In the genomic region with DNA sequence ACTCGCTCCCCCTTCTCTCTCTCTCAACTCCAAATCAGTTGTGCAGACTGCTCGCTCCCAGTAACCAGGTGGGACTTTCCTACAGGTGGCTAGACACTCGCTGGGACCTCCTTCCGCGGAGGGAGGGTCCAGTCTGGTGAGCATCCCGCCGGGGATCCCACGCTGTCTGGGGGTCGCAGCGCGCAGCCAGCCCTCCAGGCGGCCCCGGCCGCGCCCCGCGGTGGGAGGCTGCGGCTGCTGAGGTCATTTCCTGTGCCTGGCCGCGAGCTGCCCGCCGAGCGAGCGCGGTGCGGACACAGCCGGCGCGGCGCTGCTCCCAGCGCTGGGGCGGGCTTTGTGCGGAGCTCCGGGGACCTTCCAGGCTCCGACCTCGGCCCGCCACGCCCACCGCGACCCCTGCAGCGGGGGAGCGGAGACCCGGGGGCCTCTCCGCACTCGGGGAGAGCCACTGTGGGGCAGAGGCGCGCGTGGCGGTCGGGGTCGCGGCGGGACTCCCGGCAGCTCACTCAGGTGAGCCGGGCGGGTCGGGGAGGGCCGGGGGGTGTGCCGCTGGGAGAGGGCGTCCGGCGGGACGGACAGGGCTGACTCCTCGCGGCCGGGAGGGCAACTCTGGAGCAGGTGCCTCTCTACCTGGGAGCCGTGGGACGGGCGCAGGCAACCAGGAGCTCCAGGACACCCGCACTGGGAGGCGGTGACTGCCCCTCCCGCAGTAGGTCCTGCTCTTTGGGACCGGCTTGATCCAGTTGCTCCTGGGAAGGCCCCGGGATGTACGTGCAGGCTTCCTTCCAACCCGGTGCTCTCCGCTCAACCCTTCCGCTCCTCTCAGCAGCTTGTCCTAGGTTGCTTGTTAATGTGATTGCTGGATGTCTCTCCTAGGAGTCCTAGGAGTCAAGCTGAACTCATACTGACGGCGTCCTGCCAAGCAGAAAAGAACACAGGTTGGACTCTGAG, we compare ENCODE assay signal across 8 mouse cellular contexts. TPM values are rescaled to one million over a fixed set of nuclear protein-coding genes. Genes with fewer than 3 reads are reported as not detected.
A peak's percentile ranks its signal among the peaks of the same experiment; 100 is the strongest.
DNase-seq lines count a peak whose midpoint lies in the region; ATAC-seq and TF ChIP-seq lines count a peak whose summit lies in the region.

Plekhh1 (plus strand) TSS at position 253 of the 951 bp plus-strand sequence.

- H3K36me3 ChIP-seq in ES-Bruce4 (ENCODE audit: control insufficient read depth, insufficient read depth, low read length, poor library complexity, severe bottlenecking): no peaks in the 10 kb centered on the region
- no peaks in the 10 kb centered on the region for H3K36me3 ChIP-seq in embryonic facial prominence, embryonic 14.5 days (ENCODE audit: control insufficient read depth, insufficient read depth, low read length)
- H3K36me3 ChIP-seq in heart, postnatal 0 days (replicated peaks; ENCODE audit: control insufficient read depth, insufficient read depth, low read length): no peaks in the 10 kb centered on the region
- no peaks in the 10 kb centered on the region for H3K36me3 ChIP-seq in lung, postnatal 0 days (ENCODE audit: insufficient read depth, low read length)

- no peaks in the 10 kb centered on the region for H3K27me3 ChIP-seq in ES-Bruce4 (ENCODE audit: control insufficient read depth, insufficient read depth, low read length, poor library complexity, severe bottlenecking)
- H3K27me3 ChIP-seq in embryonic facial prominence, embryonic 14.5 days (replicated peaks; ENCODE audit: control insufficient read depth, insufficient read depth, low read length): 0 out of 2 replicates have a peak, but pooled peaks cover 3% of the 10 kb centered on the region
- peaks cover 35% of the 10 kb centered on the region for H3K27me3 ChIP-seq in heart, postnatal 0 days (ENCODE audit: control insufficient read depth, insufficient read depth, low read length)
- H3K27me3 ChIP-seq in lung, postnatal 0 days (replicated peaks; ENCODE audit: insufficient read depth, low read length): no peaks in the 10 kb centered on the region

- H3K9me3 ChIP-seq in ES-Bruce4 (replicated peaks; ENCODE audit: control insufficient read depth, insufficient read depth, low read length, poor library complexity, severe bottlenecking): no peaks in the 10 kb centered on the region
- H3K9me3 ChIP-seq in embryonic facial prominence, embryonic 14.5 days (ENCODE audit: control insufficient read depth, low read length): no peaks in the 10 kb centered on the region
- no peaks in the 10 kb centered on the region for H3K9me3 ChIP-seq in heart, postnatal 0 days (replicated peaks; ENCODE audit: control insufficient read depth, low read length)
- no peaks in the 10 kb centered on the region for H3K9me3 ChIP-seq in lung, postnatal 0 days (ENCODE audit: low read length)

- peak; percentile 92 for ATAC-seq in embryonic facial prominence, embryonic 14.5 days (ENCODE audit: low read depth)
- ATAC-seq in heart, postnatal 0 days (ENCODE audit: insufficient read depth, low read depth): peak; percentile 84
- ATAC-seq in lung, postnatal 0 days: peak; percentile 94

- TF ChIP-seq CTCF in ES-Bruce4 (IDR thresholded peaks at IDR 0.05; ENCODE audit: low read depth, low read length): no peak
- TF ChIP-seq CTCF in heart, postnatal 0 days (IDR thresholded peaks at IDR 0.05; ENCODE audit: low read depth): no peak
- peak; percentile 18; the same call in 1 of the 2 replicates for TF ChIP-seq CTCF in lung, postnatal 0 days (IDR thresholded peaks at IDR 0.05)

- WGBS in embryonic facial prominence, embryonic 14.5 days: 2% methylated on average over 35 of the region's 80 CpGs
- WGBS in heart, postnatal 0 days: under 1% methylated on average over 70 of the region's 80 CpGs
- WGBS in lung, postnatal 0 days: 1% methylated on average over 61 of the region's 80 CpGs

- H3K27ac ChIP-seq in ES-Bruce4 (ENCODE audit: insufficient read depth, low read length): peak within 1 kb of the TSS; percentile 29
- H3K27ac ChIP-seq in embryonic facial prominence, embryonic 14.5 days (replicated peaks; ENCODE audit: low read depth, low read length): no peak within 1 kb of the TSS
- peak within 1 kb of the TSS; percentile 74 for H3K27ac ChIP-seq in heart, postnatal 0 days (ENCODE audit: low read depth)
- peak within 1 kb of the TSS; percentile 90 for H3K27ac ChIP-seq in lung, postnatal 0 days (ENCODE audit: low read length)

- no peak for TF ChIP-seq POLR2A in ES-Bruce4 (IDR thresholded peaks at IDR 0.05; ENCODE audit: insufficient read depth, low read length)

- DNase-seq in adrenal gland, postnatal 25 days: peak; percentile 64
- peak; percentile 67 for DNase-seq in embryonic facial prominence, embryonic 14.5 days (ENCODE audit: low spot score)
- DNase-seq in heart, postnatal 0 days (ENCODE audit: low spot score): peak; percentile 53
- peak; percentile 62 to 89 for DNase-seq in kidney, postnatal 25 days
- peak; percentile 77 for DNase-seq in lung, postnatal 0 days (ENCODE audit: low spot score)
- peak; percentile 71 for DNase-seq in ovary, postnatal 36 days (ENCODE audit: low spot score)
- DNase-seq in yolk sac, embryonic 10.5 days (ENCODE audit: low spot score): peak; percentile 83

- H3K4me2 ChIP-seq in embryonic facial prominence, embryonic 14.5 days (ENCODE audit: low read depth, low read length): peak within 1 kb of the TSS; percentile 98
- peak within 1 kb of the TSS; percentile 100 for H3K4me2 ChIP-seq in heart, postnatal 0 days (ENCODE audit: low read depth, low read length)
- H3K4me2 ChIP-seq in lung, postnatal 0 days (replicated peaks; ENCODE audit: low read depth, low read length): peak within 1 kb of the TSS; percentile 98

- peak within 1 kb of the TSS; percentile 81 for H3K4me3 ChIP-seq in ES-Bruce4 (ENCODE audit: low read depth, low read length)
- peak within 1 kb of the TSS; percentile 79 for H3K4me3 ChIP-seq in embryonic facial prominence, embryonic 14.5 days (ENCODE audit: low read depth, low read length)
- H3K4me3 ChIP-seq in heart, postnatal 0 days (ENCODE audit: low read depth, low read length): peak within 1 kb of the TSS; percentile 90
- peak within 1 kb of the TSS; percentile 77 for H3K4me3 ChIP-seq in lung, postnatal 0 days (ENCODE audit: low read depth, low read length)

- peak within 1 kb of the TSS; percentile 78 for H3K9ac ChIP-seq in ES-Bruce4 (ENCODE audit: low read depth, poor library complexity, severe bottlenecking)
- peak within 1 kb of the TSS; percentile 87 for H3K9ac ChIP-seq in embryonic facial prominence, embryonic 14.5 days (ENCODE audit: low read depth, low read length)
- peak within 1 kb of the TSS; percentile 77 for H3K9ac ChIP-seq in heart, postnatal 0 days (replicated peaks; ENCODE audit: low read depth, low read length)
- H3K9ac ChIP-seq in lung, postnatal 0 days (replicated peaks; ENCODE audit: low read depth): peak within 1 kb of the TSS; percentile 80

- H3K4me1 ChIP-seq in ES-Bruce4 (ENCODE audit: control insufficient read depth, insufficient read depth, low read length): peaks cover 3% of the 10 kb centered on the region
- peaks cover 8% of the 10 kb centered on the region; the same call in 1 of the 2 replicates for H3K4me1 ChIP-seq in embryonic facial prominence, embryonic 14.5 days (ENCODE audit: control insufficient read depth, insufficient read depth, low read length)
- H3K4me1 ChIP-seq in heart, postnatal 0 days (ENCODE audit: control insufficient read depth, insufficient read depth): no peaks in the 10 kb centered on the region
- H3K4me1 ChIP-seq in lung, postnatal 0 days (ENCODE audit: insufficient read depth, low read depth, low read length): no peaks in the 10 kb centered on the region; the same call in 1 of the 2 replicates

- peak; percentile 39; the same call in 1 of the 2 replicates for TF ChIP-seq EP300 in ES-Bruce4 (IDR thresholded peaks at IDR 0.05; ENCODE audit: insufficient read depth, low read depth, low read length)
- no peak for TF ChIP-seq EP300 in heart, postnatal 0 days (IDR thresholded peaks at IDR 0.05; ENCODE audit: low read depth)
- TF ChIP-seq EP300 in lung, postnatal 0 days (IDR thresholded peaks at IDR 0.05): no peak

RNA-seq across cellular contexts. Expression of gene Plekhh1, which starts in this region (rescaled TPM):
- polyA plus RNA-seq in ES-Bruce4 (2011; ENCODE audit: insufficient read depth, insufficient read length, low read depth, missing spikeins): 34.1 and 39.3 TPM in 2 replicates
- 1.8 and 2.1 TPM in 2 replicates for total RNA-seq in adrenal gland, postnatal 25 days (2021)
- polyA plus RNA-seq in embryonic facial prominence, embryonic 14.5 days (2014; fragmentation: Nextera tagmentation; extraction: Ambion mirVana): 2.5 and 3.5 TPM in 2 replicates
- total RNA-seq in heart, postnatal 0 days (2014; rRNA removed; ENCODE audit: low replicate concordance): 6.2 and 15.0 TPM in 2 replicates
- 2.5 and 4.0 TPM in 2 replicates for polyA plus RNA-seq in heart, postnatal 0 days (2015; fragmentation: Nextera tagmentation; extraction: Ambion mirVana)
- 1.9 and 2.2 TPM in 2 replicates for polyA plus RNA-seq in lung, postnatal 0 days (2015; fragmentation: Nextera tagmentation; extraction: Ambion mirVana)
